Mouse (Mus musculus) lung, embryonic 14.5 days (tissue): Measurements from ENCODE around the gene Pdgfc. TPM values are rescaled to one million over a fixed set of nuclear protein-coding genes. Genes with fewer than 3 reads are reported as not detected.

ENCODE experiments used
- ATAC-seq: fragments of 200-750 bp; cut with Nextera tagmentation; 2 replicates; pipeline ENCODE4 v1.8.0; 2017; ENCODE audit warnings: mild to moderate bottlenecking, moderate TSS enrichment, moderate library complexity; ENCODE audit not compliant: insufficient read depth
- DNase-seq: peaks from one replicate; pipeline ENCODE4 v3.0.0-alpha.2; 2015
- H3K27ac ChIP-seq: fragments of 300-500 bp; sonication (generic); 2 replicates; pipeline ENCODE4 v1.5.1; 2014; ENCODE audit warnings: low read depth, mild to moderate bottlenecking, moderate library complexity
- H3K27me3 ChIP-seq: fragments of 300-500 bp; sonication (generic); 2 replicates; pipeline ENCODE4 v1.6.1; 2014; ENCODE audit warnings: low read length, control low read depth; ENCODE audit not compliant: insufficient read depth
- H3K36me3 ChIP-seq: fragments of 300-500 bp; sonication (generic); 2 replicates; pipeline ENCODE4 v1.6.1; 2014; ENCODE audit warnings: control low read depth; ENCODE audit not compliant: insufficient read depth
- H3K4me1 ChIP-seq: fragments of 300-500 bp; sonication (generic); 2 replicates; pipeline ENCODE4 v1.6.1; 2014; ENCODE audit warnings: antibody characterized with exemption, control low read depth; ENCODE audit not compliant: insufficient read depth
- H3K4me2 ChIP-seq: fragments of 300-500 bp; sonication (generic); 2 replicates; pipeline ENCODE4 v1.6.1; 2014; ENCODE audit warnings: mild to moderate bottlenecking
- H3K4me3 ChIP-seq: fragments of 300-500 bp; sonication (generic); 2 replicates; pipeline ENCODE4 v1.5.1; 2014; ENCODE audit warnings: low read depth, low read length
- H3K9ac ChIP-seq: fragments of 300-500 bp; sonication (generic); 2 replicates; pipeline ENCODE4 v1.6.1; 2014
- H3K9me3 ChIP-seq: fragments of 300-500 bp; sonication (generic); 2 replicates; pipeline ENCODE4 v1.6.1; 2016; ENCODE audit warnings: low read depth, low read length, control low read depth
- CTCF ChIP-seq: IDR thresholded peaks from 2 replicates; pipeline ENCODE4 v1.5.1; 2016; ENCODE audit warnings: antibody characterized with exemption, low read depth
- WGBS: fragments of 180-500 bp; shearing (Covaris S2); extraction: QIAGEN DNeasy Blood & Tissue Kit; methylation state at CpG from one replicate; pipeline ENCODE4 v1.1.7; 2014; 5-methylcytosine and 5-hydroxymethylcytosine counted together
- polyA plus RNA-seq: library from polyadenylated mRNA; unstranded; fragments of >200 nt; fragmentation: Nextera tagmentation; extraction: Ambion mirVana; gene quantifications from 2 replicates; pipeline ENCODE4 v1.2.1, GENCODE M21; 2014

The Pdgfc gene
- polyA plus RNA-seq, 1 experiment from 2014 or later = 18.8 TPM

GRCm38 (mm10) chr3:81045344-81046050 is 9.3 kb downstream of the Pdgfc start:
- peaks cover 5% of the 10 kb centered on the region for H3K4me1 ChIP-seq
- H3K9me3 ChIP-seq = no peaks in the 10 kb centered on the region
- no peak overlapping the region for H3K9ac ChIP-seq
- no peaks in the 10 kb centered on the region for H3K27me3 ChIP-seq
- TF ChIP-seq CTCF = no peak
- DNase-seq (peak; percentile 20), ATAC-seq (peak; percentile 62; the same call in 1 of the 2 replicates)
- H3K4me2 ChIP-seq = no peak overlapping the region
- no peaks in the 10 kb centered on the region for H3K36me3 ChIP-seq
- WGBS = 40% methylated on average over 5 of the region's 5 CpGs
- H3K27ac ChIP-seq = no peak overlapping the region
- H3K4me3 ChIP-seq = no peak overlapping the region

- no peak for TF ChIP-seq CTCF
- H3K4me2 ChIP-seq = no peak overlapping the region
- H3K9me3 ChIP-seq = no peaks in the 10 kb centered on the region
- H3K9ac ChIP-seq = no peak overlapping the region
- H3K4me3 ChIP-seq = no peak overlapping the region
- 29% methylated on average over 10 of the region's 10 CpGs for WGBS
- H3K27ac ChIP-seq = no peak overlapping the region
- ATAC-seq (no peak), DNase-seq (no peak)
- H3K27me3 ChIP-seq = no peaks in the 10 kb centered on the region
- peaks cover 5% of the 10 kb centered on the region for H3K4me1 ChIP-seq
- no peaks in the 10 kb centered on the region for H3K36me3 ChIP-seq
These were observed 10.7 kb downstream of the Pdgfc start for GRCm38 (mm10) chr3:81046652-81047607.

GRCm38 (mm10) chr3:81051522-81051921 is 15.3 kb downstream of the Pdgfc start:
- H3K4me3 ChIP-seq = no peak overlapping the region
- H3K4me2 ChIP-seq = no peak overlapping the region
- DNase-seq (no peak), ATAC-seq (no peak)
- H3K9ac ChIP-seq = no peak overlapping the region
- no peak for TF ChIP-seq CTCF
- no peaks in the 10 kb centered on the region for H3K27me3 ChIP-seq
- H3K27ac ChIP-seq = no peak overlapping the region
- H3K9me3 ChIP-seq = no peaks in the 10 kb centered on the region
- H3K4me1 ChIP-seq = peaks cover 5% of the 10 kb centered on the region
- no peaks in the 10 kb centered on the region for H3K36me3 ChIP-seq

- H3K36me3 ChIP-seq = no peaks in the 10 kb centered on the region
- H3K27me3 ChIP-seq = no peaks in the 10 kb centered on the region
- no peak; the same call in 1 of the 2 replicates for ATAC-seq
- no peak overlapping the region for H3K4me2 ChIP-seq
- no peaks in the 10 kb centered on the region for H3K9me3 ChIP-seq
- TF ChIP-seq CTCF = no peak
- 50% methylated on average over 6 of the region's 6 CpGs for WGBS
- no peak overlapping the region for H3K4me3 ChIP-seq
- DNase-seq = no peak
- H3K4me1 ChIP-seq = no peaks in the 10 kb centered on the region; the same call in 1 of the 2 replicates
- no peak overlapping the region; the same call in 1 of the 2 replicates for H3K27ac ChIP-seq
- no peak overlapping the region for H3K9ac ChIP-seq
These were observed 16.2 kb downstream of the Pdgfc start for GRCm38 (mm10) chr3:81052422-81052821.

GRCm38 (mm10) chr3:81054074-81054473 is 17.9 kb downstream of the Pdgfc start:
- ATAC-seq (no peak), DNase-seq (no peak)
- H3K9me3 ChIP-seq = no peaks in the 10 kb centered on the region
- H3K9ac ChIP-seq = no peak overlapping the region
- no peak overlapping the region for H3K27ac ChIP-seq
- no peaks in the 10 kb centered on the region for H3K27me3 ChIP-seq
- TF ChIP-seq CTCF = no peak
- no peak overlapping the region for H3K4me3 ChIP-seq
- H3K4me1 ChIP-seq = no peaks in the 10 kb centered on the region
- no peak overlapping the region for H3K4me2 ChIP-seq
- no peaks in the 10 kb centered on the region for H3K36me3 ChIP-seq

- Histone ChIP-seq H3K9me3 (no peaks in the 10 kb centered on the region), H3K27me3 (no peaks in the 10 kb centered on the region), H3K27ac (peak overlapping the region; percentile 71), H3K4me1 (no peaks in the 10 kb centered on the region), H3K4me3 (no peak overlapping the region), H3K9ac (no peak overlapping the region), H3K36me3 (no peaks in the 10 kb centered on the region), H3K4me2 (no peak overlapping the region)
- WGBS = 80% methylated on average over 1 of the region's 1 CpGs
- TF ChIP-seq CTCF = no peak
- ATAC-seq (no peak), DNase-seq (no peak)
These were observed 21.5 kb downstream of the Pdgfc start for GRCm38 (mm10) chr3:81057719-81058118.

GRCm38 (mm10) chr3:81058527-81059031 is 22.4 kb downstream of the Pdgfc start:
- Histone ChIP-seq H3K4me1 (no peaks in the 10 kb centered on the region), H3K9me3 (no peaks in the 10 kb centered on the region), H3K36me3 (no peaks in the 10 kb centered on the region), H3K27me3 (no peaks in the 10 kb centered on the region), H3K4me2 (no peak overlapping the region), H3K4me3 (no peak overlapping the region), H3K9ac (no peak overlapping the region), H3K27ac (peak overlapping the region; percentile 71)
- WGBS = 11% methylated on average over 4 of the region's 4 CpGs
- TF ChIP-seq CTCF = no peak
- ATAC-seq (peak; percentile 97), DNase-seq (peak; percentile 65)
